ENCODE assay signal across 7 mouse cellular contexts in genomic region chr6:60829282-60829891, GRCm38 (mm10). TPM values are rescaled to one million over a fixed set of nuclear protein-coding genes. Genes with fewer than 3 reads are reported as not detected.
DNase-seq lines count a peak whose midpoint lies in the region; ATAC-seq and TF ChIP-seq lines count a peak whose summit lies in the region.

Snca (minus strand) TSS chr6:60829855.

- no peaks in the 10 kb centered on the region for H3K9me3 ChIP-seq in MEL (replicated peaks; ENCODE audit: insufficient read depth, low read length)
- no peaks in the 10 kb centered on the region for H3K9me3 ChIP-seq in forebrain, embryonic 10.5 days
- H3K9me3 ChIP-seq in hindbrain, embryonic 15.5 days = no peaks in the 10 kb centered on the region

- H3K36me3 ChIP-seq in MEL (ENCODE audit: control insufficient read depth in 1 of 2, insufficient read depth in 2 of 2, low read length in 2 of 2) = peaks cover 0 to 20% of the 10 kb centered on the region in 2 experiments; a peak in 3 of 4 replicates
- H3K36me3 ChIP-seq in forebrain, embryonic 10.5 days (replicated peaks) = no peaks in the 10 kb centered on the region
- H3K36me3 ChIP-seq in hindbrain, embryonic 15.5 days = no peaks in the 10 kb centered on the region

- no peak; a peak in 1 of 4 replicates for TF ChIP-seq POLR2A in MEL (IDR thresholded peaks at IDR 0.05; ENCODE audit: control insufficient read depth in 1 of 2, insufficient read depth in 1 of 2, low read depth in 1 of 2, low read length in 2 of 2, poor library complexity in 1 of 2)
- TF ChIP-seq POLR2A in brain, embryonic 14.5 days (IDR thresholded peaks at IDR 0.05; ENCODE audit: borderline replicate concordance, extremely low read depth, insufficient read depth, insufficient read length, poor library complexity, severe bottlenecking) = no peak

- peak within 1 kb of the TSS; percentile 87 for H3K27ac ChIP-seq in MEL (ENCODE audit: control insufficient read depth, low read depth, low read length)
- peak within 1 kb of the TSS; percentile 89 for H3K27ac ChIP-seq in forebrain, embryonic 10.5 days
- H3K27ac ChIP-seq in hindbrain, embryonic 15.5 days (replicated peaks) = peak within 1 kb of the TSS; percentile 86

- peak; percentile 81 for ATAC-seq in hindbrain, embryonic 15.5 days (ENCODE audit: low FRiP score, low read depth)
- no peak for ATAC-seq in monocyte, adult 5-6 weeks (replicated peaks; ENCODE audit: insufficient number of reproducible peaks, low FRiP score, low TSS enrichment, poor library complexity, severe bottlenecking)

- no peak for TF ChIP-seq RAD21 in MEL (IDR thresholded peaks at IDR 0.05; ENCODE audit: low read depth, low read length)

- WGBS in forebrain, embryonic 10.5 days = 2% methylated on average over 14 of the region's 14 CpGs
- 2% methylated on average over 14 of the region's 14 CpGs for WGBS in hindbrain, embryonic 15.5 days

- H3K4me2 ChIP-seq in hindbrain, embryonic 15.5 days = peak within 1 kb of the TSS; percentile 82

- no peaks in the 10 kb centered on the region for H3K27me3 ChIP-seq in MEL (ENCODE audit: control insufficient read depth in 1 of 2, insufficient read depth in 2 of 2, low read length in 2 of 2)
- H3K27me3 ChIP-seq in forebrain, embryonic 10.5 days (ENCODE audit: poor library complexity, severe bottlenecking) = peaks cover 12% of the 10 kb centered on the region
- no peaks in the 10 kb centered on the region for H3K27me3 ChIP-seq in hindbrain, embryonic 15.5 days

- intact Hi-C loops in left cerebral cortex, postnatal 14 days (cut with DNase I) = loop anchor here (5.0 kb wide), 1 partner anchor 102 kb away; no protein-coding TSS in a partner anchor

- TF ChIP-seq CTCF in MEL (IDR thresholded peaks at IDR 0.05 in 2 of 3, conservative IDR thresholded peaks at IDR 0.05 in 1 of 3; ENCODE audit: control insufficient read depth in 1 of 3, insufficient read depth in 1 of 3, low read depth in 2 of 3, low read length in 3 of 3, poor library complexity in 1 of 3, severe bottlenecking in 1 of 3) = no peak
- no peak for TF ChIP-seq CTCF in brain, embryonic 14.5 days (IDR thresholded peaks at IDR 0.05; ENCODE audit: borderline replicate concordance, extremely low read depth, insufficient read depth, insufficient read length)

- peak within 1 kb of the TSS; percentile 72 for H3K9ac ChIP-seq in MEL (ENCODE audit: control insufficient read depth, low read depth, low read length, poor library complexity, severe bottlenecking)
- peak within 1 kb of the TSS; percentile 62 for H3K9ac ChIP-seq in hindbrain, embryonic 15.5 days

- TF ChIP-seq EP300 in MEL (IDR thresholded peaks at IDR 0.05; ENCODE audit: low read depth in 1 of 2, low read length in 2 of 2) = no peak

- H3K4me3 ChIP-seq in MEL (ENCODE audit: control insufficient read depth in 1 of 2, insufficient read depth in 1 of 2, low read depth in 2 of 2, low read length in 2 of 2) = peak within 1 kb of the TSS; percentile 82 to 92
- H3K4me3 ChIP-seq in forebrain, embryonic 10.5 days = peak within 1 kb of the TSS; percentile 61
- H3K4me3 ChIP-seq in hindbrain, embryonic 15.5 days = peak within 1 kb of the TSS; percentile 64

- peaks cover 16 to 19% of the 10 kb centered on the region in 2 experiments for H3K4me1 ChIP-seq in MEL (ENCODE audit: control insufficient read depth in 1 of 2, insufficient read depth in 2 of 2, low read length in 2 of 2)
- H3K4me1 ChIP-seq in forebrain, embryonic 10.5 days = peaks cover 23% of the 10 kb centered on the region
- peaks cover 26% of the 10 kb centered on the region for H3K4me1 ChIP-seq in hindbrain, embryonic 15.5 days (replicated peaks)

- H3K79me2 ChIP-seq in MEL (ENCODE audit: control insufficient read depth, insufficient read depth, low read length, poor library complexity) = peaks cover 11% of the 10 kb centered on the region

- peak; percentile 72 for DNase-seq in MEL (ENCODE audit: low read depth, low spot score)
- peak; percentile 84 for DNase-seq in brain, embryonic 14.5 days (ENCODE audit: low read depth)
- peak; percentile 37 for DNase-seq in forebrain, embryonic 10.5 days (ENCODE audit: extremely low spot score, low spot score)
- peak; percentile 58 to 80 for DNase-seq in left cerebral cortex, postnatal 14 days (ENCODE audit: low spot score in 2 of 2)
- no peak for DNase-seq in thymus, postnatal 4 days

TF ChIP-seq in MEL, 35 proteins besides CTCF, POLR2A, EP300 and RAD21:
- TF ChIP-seq RCOR1 (IDR thresholded peaks at IDR 0.05; ENCODE audit: low read depth, low read length) (0 out of 2 replicates have a peak, but pooled peaks have one; percentile 9), ZNF384 (IDR thresholded peaks at IDR 0.05; ENCODE audit: low read depth, low read length) (peak; percentile 72), SIN3A (IDR thresholded peaks at IDR 0.05; ENCODE audit: low read length) (peak; percentile 51; the same call in 1 of the 2 replicates), TBP (IDR thresholded peaks at IDR 0.05; ENCODE audit: low read depth, low read length) (no peak), SMC3 (IDR thresholded peaks at IDR 0.05; ENCODE audit: low read depth, low read length) (no peak)

RNA-seq across cellular contexts. Expression of gene Snca, which starts in this region (rescaled TPM):
- 30.7 and 46.0 TPM in 2 replicates for total RNA-seq in MEL (2012; rRNA removed)
- polyA plus RNA-seq in MEL (2012; ENCODE audit: insufficient read depth in 1 of 2, insufficient read length in 2 of 2, low read depth in 1 of 2, low replicate concordance in 2 of 2, missing spikeins in 1 of 2) = 10 to 100 TPM in 1 of 2 experiments, not detected in 1; 47.5 TPM
- 52.6 and 75.1 TPM in 2 replicates for polyA plus RNA-seq in brain, embryonic 14.5 days (2012; rRNA removed)
- 13.5 and 19.5 TPM in 2 replicates for polyA plus RNA-seq in forebrain, embryonic 10.5 days (2016; fragmentation: Nextera tagmentation; extraction: Ambion mirVana)
- polyA plus RNA-seq in hindbrain, embryonic 15.5 days (2015; fragmentation: Nextera tagmentation; extraction: Ambion mirVana) = 330 and 340 TPM in 2 replicates
- total RNA-seq in left cerebral cortex, postnatal 14 days (2021) = 100 to 1,000 TPM; 547 to 581 TPM
- total RNA-seq in monocyte, adult 5-6 weeks (2017) = 27.6 to 183 TPM (median 161 TPM) in 3 replicates
